Mouse (Mus musculus) G1E (cell line): ENCODE results near the gene Akap13. TPM values are rescaled to one million over a fixed set of nuclear protein-coding genes. Genes with fewer than 3 reads are reported as not detected.
"Not testable (repeated sequence)": the region's sequence is repeated elsewhere in the genome, so short reads cannot be mapped to it uniquely, and the experiment has no call there.

Experiments
- ATAC-seq: 2 replicates; pipeline ENCODE4 v1.8.0; 2016; ENCODE audit warnings: mild to moderate bottlenecking; ENCODE audit not compliant: insufficient number of reproducible peaks, poor library complexity, low FRiP score, severe bottlenecking; ENCODE audit errors: extremely low read depth
- DNase-seq: peaks from one replicate; pipeline ENCODE4 v3.0.0; 2012; ENCODE audit warnings: low spot score
- H3K27me3 ChIP-seq: 2 replicates; pipeline ENCODE4 v1.6.1; 2012; ENCODE audit warnings: mild to moderate bottlenecking, low read length, inconsistent platforms; ENCODE audit not compliant: insufficient read depth
- H3K36me3 ChIP-seq: replicated peaks from 2 replicates; pipeline ENCODE3; 2012; ENCODE audit warnings: mild to moderate bottlenecking, inconsistent platforms
- H3K4me1 ChIP-seq: 2 replicates; pipeline ENCODE4 v1.6.1; 2012; ENCODE audit warnings: low read depth, low read length, inconsistent platforms, mixed read lengths; ENCODE audit not compliant: insufficient read depth
- H3K4me3 ChIP-seq: 2 replicates; pipeline ENCODE4 v1.5.1; 2012; ENCODE audit warnings: low read depth, mild to moderate bottlenecking, inconsistent platforms, low read length, moderate library complexity, mixed read lengths
- H3K9me3 ChIP-seq: replicated peaks from 2 replicates; pipeline ENCODE4 v1.6.1; 2012; ENCODE audit warnings: inconsistent platforms
- CTCF ChIP-seq: IDR thresholded peaks from 2 replicates; pipeline ENCODE4 v1.5.1; 2012; ENCODE audit warnings: low read depth, low read length, inconsistent platforms, mixed read lengths
- GATA1 ChIP-seq: IDR thresholded peaks from 2 replicates; pipeline ENCODE4 v1.6.1; 2012; ENCODE audit warnings: borderline replicate concordance, low read length, inconsistent platforms, mixed read lengths
- GATA2 ChIP-seq: IDR thresholded peaks from 2 replicates; pipeline ENCODE4 v1.6.1; 2012; ENCODE audit warnings: low read depth, low read length, inconsistent platforms, borderline replicate concordance
- POLR2AphosphoS5 ChIP-seq: IDR thresholded peaks from 2 replicates; pipeline ENCODE4 v1.6.1; 2012; ENCODE audit warnings: low read depth, low read length, inconsistent platforms; ENCODE audit not compliant: insufficient replicate concordance
- TAL1 ChIP-seq: conservative IDR thresholded peaks from 2 replicates; pipeline ENCODE4 v1.6.1; 2012; ENCODE audit warnings: low read depth, low read length, inconsistent platforms, mixed read lengths
- polyA plus RNA-seq: library from polyadenylated mRNA; stranded (reverse); fragments of >175 nt; gene quantifications from 2 replicates; pipeline ENCODE4 v1.2.3, GENCODE M21; 2012
- total RNA-seq, 2 experiments: library from RNA; stranded (forward) in 1 of 2; stranded (reverse) in 1 of 2; fragments of 200-1000 nt in 1 of 2; fragments of >200 nt in 1 of 2; fragmentation: Nextera tagmentation in 1 of 2; gene quantifications; 2 replicates each; pipeline ENCODE4 v1.2.3; 2014 to 2017

Gene Akap13
- total and polyA plus RNA-seq, 3 experiments = 2.8 to 123 (median 47.0) TPM

DNA sequence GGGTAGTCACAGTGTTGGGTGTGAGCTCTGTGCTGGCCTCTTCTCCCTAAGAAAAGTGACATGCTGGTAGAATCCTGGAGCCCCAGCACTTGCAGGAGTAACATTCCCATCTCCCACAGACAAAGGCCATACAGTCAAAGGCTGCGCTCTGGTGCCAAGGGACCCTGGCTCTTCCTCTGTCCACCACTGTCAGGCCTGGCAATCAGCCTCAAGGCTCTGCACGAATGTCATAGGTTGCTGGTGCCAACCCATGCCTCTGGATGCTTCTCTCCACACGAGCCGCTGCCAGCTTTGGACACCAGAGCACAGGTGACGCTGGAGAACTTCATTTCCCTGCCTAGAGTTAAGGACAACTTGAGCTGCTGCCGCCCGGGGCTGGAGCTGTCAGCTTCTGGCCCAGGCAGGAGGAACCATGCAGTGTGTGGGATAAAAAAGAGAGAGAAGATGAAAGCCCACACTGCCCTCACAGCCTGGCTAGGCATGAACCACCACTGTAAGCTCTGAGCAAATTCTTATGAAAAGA lies 304.7 kb downstream of the Akap13 start:
- peaks cover 6% of the 10 kb centered on the region for H3K36me3 ChIP-seq

DNA sequence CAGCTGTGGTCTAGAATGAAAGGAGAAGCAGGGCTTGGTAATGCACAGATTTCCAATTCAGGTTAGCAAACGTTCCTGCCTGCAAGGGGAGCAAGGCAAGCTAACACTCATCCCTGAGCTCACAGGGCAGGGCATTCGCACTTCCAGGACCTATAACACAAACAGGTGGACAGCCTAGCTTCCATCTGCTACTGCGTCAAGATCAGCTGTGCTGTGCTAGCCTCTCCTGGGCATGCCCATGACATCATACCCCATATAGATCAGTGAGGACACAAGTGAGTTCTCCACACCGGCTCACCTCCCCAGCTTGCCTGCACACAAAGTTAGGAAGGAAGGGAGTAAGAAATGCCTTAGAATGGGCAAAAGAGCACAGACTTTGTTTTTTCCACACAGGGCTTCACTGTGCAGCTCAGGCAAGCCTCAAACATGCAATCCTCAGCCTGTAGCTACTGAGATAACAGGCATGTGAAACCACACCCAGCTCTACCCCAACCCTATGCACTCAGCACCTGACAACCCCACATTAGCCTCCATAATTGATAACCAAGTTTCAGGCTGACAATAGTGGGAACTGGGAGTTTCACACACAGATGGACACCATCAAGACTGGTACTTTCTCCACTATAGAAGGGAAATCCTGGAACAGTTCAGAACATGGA lies 305.5 kb downstream of the Akap13 start:
- H3K4me1 ChIP-seq = peaks cover 44% of the 10 kb centered on the region

More for the DNA sequence above, 304.7 kb downstream of the Akap13 start:
- ATAC-seq (no peak), DNase-seq (no peak)
- no peaks in the 10 kb centered on the region for H3K9me3 ChIP-seq
- H3K4me1 ChIP-seq = peaks cover 48% of the 10 kb centered on the region
- no peaks in the 10 kb centered on the region for H3K27me3 ChIP-seq
- TF ChIP-seq POLR2AphosphoS5 (no peak), CTCF (no peak), GATA1 (no peak), GATA2 (no peak), TAL1 (no peak)
- peak overlapping the region; percentile 10; the same call in 1 of the 2 replicates for H3K4me3 ChIP-seq

DNA sequence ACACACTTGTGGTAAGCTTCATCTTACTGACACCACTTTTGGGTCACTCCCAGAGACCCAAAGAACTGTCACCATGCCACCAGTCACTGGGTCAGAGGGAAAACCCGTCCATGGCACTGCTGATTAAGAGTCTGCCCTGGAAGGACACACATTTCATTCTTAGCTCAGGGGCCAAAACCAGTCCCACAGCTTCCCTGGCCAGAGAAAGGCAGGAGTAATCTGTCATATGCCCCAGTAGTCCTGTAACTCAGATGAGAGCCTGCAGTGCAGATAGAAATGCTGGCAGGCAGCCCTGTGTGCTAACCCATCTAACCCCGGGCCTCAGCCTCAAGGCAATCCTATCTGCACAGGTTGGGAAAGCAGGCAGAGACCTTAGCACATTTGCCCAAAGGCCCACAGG lies 306.9 kb downstream of the Akap13 start:
- DNase-seq, H3K36me3 ChIP-seq, H3K27me3 ChIP-seq, H3K4me3 ChIP-seq, H3K9me3 ChIP-seq, ATAC-seq: not testable (repeated sequence)
- peaks cover 44% of the 10 kb centered on the region for H3K4me1 ChIP-seq

More for the DNA sequence above, 305.5 kb downstream of the Akap13 start:
- H3K36me3 ChIP-seq, H3K27me3 ChIP-seq, H3K9me3 ChIP-seq, DNase-seq: not testable (repeated sequence)
- TF ChIP-seq TAL1 = peak; percentile 51
- ATAC-seq = peak; percentile 92
- peak overlapping the region; percentile 10; the same call in 1 of the 2 replicates for H3K4me3 ChIP-seq

DNA sequence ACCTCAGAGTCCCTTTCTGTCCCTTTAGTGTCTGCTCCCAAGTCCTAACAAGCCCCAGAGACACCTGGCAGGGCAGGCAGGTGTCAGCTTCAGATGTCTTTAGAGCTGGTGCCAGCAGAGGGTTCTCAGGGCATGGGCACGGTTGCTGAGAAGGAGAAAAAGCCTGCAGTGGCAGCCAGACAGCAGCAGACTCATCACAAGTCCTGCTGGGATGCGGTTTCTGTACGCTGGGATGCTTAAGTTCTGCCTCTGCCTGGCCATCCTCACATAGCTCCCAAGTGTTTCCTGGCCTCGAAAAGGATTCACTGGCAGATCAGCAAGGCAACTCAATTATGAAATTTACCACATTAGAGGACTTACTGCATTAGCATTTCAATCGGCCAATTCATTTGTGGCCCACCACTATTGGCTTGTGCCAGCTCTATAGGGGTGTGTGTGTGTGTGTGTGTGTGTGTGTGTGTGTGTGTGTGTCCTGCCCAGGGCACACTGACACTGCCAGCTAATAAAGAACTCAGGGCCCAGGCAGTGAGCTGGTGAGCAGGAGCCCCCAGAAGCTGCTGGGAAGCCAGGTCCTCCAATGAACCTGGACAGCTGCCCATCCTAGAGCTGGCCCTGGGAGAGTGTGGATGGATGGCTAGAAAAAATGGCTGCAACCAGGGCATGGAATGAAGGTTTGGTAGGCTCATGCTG lies 311.9 kb downstream of the Akap13 start:
- not testable (repeated sequence) for H3K9me3 ChIP-seq, ATAC-seq, H3K27me3 ChIP-seq, H3K4me3 ChIP-seq, DNase-seq
- peaks cover 43% of the 10 kb centered on the region for H3K36me3 ChIP-seq
- H3K4me1 ChIP-seq = peaks cover 26% of the 10 kb centered on the region

DNA sequence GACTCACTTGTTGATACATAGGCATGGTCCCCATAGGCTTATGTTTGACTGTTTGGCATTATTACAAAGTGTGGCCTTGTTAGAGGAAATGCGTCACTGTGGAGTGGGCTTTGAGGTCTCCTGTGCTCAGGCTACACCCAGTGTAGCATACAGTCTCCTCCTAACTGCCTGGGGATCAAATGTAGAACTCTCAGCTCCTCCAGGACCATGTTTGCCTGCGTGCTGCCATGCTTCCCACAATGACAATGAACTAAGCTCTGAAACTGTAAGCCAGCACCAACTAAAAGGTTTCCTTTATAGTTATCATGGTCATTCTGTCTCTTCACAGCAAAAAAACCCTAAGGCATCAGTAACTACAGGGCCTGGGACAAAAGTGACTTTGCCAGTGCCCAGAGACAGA lies 312.8 kb downstream of the Akap13 start:
- TF ChIP-seq POLR2AphosphoS5 = no peak
- no peak for TF ChIP-seq GATA1
- TF ChIP-seq CTCF = no peak
- no peak for TF ChIP-seq GATA2
- no peak for TF ChIP-seq TAL1
- no peak for ATAC-seq
- H3K36me3 ChIP-seq = peaks cover 48% of the 10 kb centered on the region
- H3K27me3 ChIP-seq = no peaks in the 10 kb centered on the region
- no peaks in the 10 kb centered on the region for H3K9me3 ChIP-seq
- no peak for DNase-seq
- peaks cover 26% of the 10 kb centered on the region for H3K4me1 ChIP-seq
- no peak overlapping the region for H3K4me3 ChIP-seq

DNA sequence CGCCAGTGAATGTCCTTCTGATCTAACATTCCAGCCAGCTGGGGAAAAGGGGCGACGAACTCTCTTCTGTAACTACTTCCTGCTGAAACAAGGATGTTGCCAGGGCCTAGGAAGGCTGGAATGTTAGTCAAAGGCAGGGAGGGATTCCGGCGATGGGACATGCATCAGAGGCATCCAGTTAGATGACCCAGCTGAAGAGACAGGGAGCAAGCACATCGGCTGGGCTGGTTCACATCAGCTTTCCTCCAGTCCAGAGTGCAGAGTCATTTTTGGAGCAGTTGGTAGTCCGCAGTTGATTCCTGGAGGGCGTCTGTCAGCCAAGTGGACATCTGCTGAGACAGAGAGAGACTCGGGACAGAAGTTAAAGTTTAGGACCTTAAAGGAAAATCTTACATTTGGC lies 314.6 kb downstream of the Akap13 start:
- no peak for ATAC-seq
- peaks cover 58% of the 10 kb centered on the region for H3K36me3 ChIP-seq
- TF ChIP-seq CTCF = no peak
- TF ChIP-seq POLR2AphosphoS5 = no peak
- no peak for TF ChIP-seq GATA2
- no peak for TF ChIP-seq TAL1
- no peak for TF ChIP-seq GATA1

DNA sequence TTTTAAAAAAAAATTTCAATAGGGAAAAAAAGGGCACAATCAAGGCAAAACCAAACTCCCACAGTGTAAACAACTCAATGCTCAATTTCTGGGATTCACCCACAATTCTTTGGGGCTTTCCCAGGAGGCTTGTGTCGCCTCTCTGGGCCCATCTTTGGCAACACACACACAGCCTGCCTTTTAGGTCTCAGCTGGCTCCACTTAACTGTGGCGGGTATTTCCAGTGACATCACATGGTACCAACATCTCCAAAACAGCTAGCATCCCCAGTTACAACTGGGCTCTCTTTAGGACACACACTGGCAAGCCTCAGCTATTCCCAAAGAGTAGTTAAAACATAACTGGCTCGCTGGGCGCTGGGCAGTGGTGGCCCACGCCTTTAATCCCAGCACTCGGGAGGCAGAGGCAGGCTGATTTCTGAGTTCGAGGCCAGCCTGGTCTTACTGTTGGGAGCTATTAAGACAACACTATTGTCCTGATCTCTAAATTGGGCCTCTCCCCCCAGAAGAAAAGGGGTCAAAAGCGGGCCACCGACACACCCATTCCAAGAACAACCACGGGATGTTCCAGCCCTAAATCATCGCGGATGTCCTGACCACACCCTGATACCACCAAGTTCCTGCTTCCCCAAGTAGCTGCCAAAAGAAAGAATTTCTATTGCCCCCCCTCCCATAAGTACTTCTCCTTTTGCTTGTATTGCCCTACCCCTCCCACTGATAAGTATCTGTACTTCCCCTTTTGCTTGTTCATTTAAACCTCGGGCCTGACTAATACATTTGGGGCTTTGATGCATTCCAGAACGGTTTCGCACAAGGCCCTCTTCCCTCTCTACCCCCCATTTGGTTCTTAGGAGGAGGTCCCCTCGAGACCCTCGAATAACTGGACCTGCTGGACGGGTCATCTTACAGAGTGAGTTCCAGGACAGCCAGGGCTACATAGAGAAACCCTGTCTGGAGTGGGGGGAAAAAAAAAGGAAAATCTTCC lies 319.1 kb downstream of the Akap13 start:
- not testable (repeated sequence) for DNase-seq, ATAC-seq, H3K4me3 ChIP-seq, H3K27me3 ChIP-seq
- peaks cover 57% of the 10 kb centered on the region for H3K9me3 ChIP-seq
- H3K36me3 ChIP-seq = peaks cover 88% of the 10 kb centered on the region
- peaks cover 13% of the 10 kb centered on the region for H3K4me1 ChIP-seq

More for the DNA sequence above, 314.6 kb downstream of the Akap13 start:
- peaks cover 12% of the 10 kb centered on the region for H3K9me3 ChIP-seq
- H3K27me3 ChIP-seq = no peaks in the 10 kb centered on the region
- H3K4me3 ChIP-seq = no peak overlapping the region
- H3K4me1 ChIP-seq = peaks cover 26% of the 10 kb centered on the region
- DNase-seq = no peak
